Mouse (Mus musculus) kidney, embryonic 14.5 days (tissue): ENCODE measurements at regions not wholly inside any gene's neighbourhood (a gene's known extent, or its start where the extent isn't known, plus 50 kb on each side); places are given as distances from the start of the nearest gene placed in this dataset.
A peak's percentile ranks its signal among the peaks of the same experiment; 100 is the strongest.

Experiments used
- ATAC-seq: fragments of 200-750 bp; cut with Nextera tagmentation; 2 replicates; pipeline ENCODE4 v1.8.0; 2017; ENCODE audit warnings: moderate number of reproducible peaks, mild to moderate bottlenecking, moderate TSS enrichment, moderate library complexity; ENCODE audit not compliant: low FRiP score, low TSS enrichment
- H3K27ac ChIP-seq: fragments of 300-500 bp; sonication (generic); 2 replicates; pipeline ENCODE4 v1.5.1; 2014; ENCODE audit warnings: low read depth, mild to moderate bottlenecking, low read length, moderate library complexity, mixed read lengths
- H3K27me3 ChIP-seq: fragments of 300-500 bp; sonication (generic); 2 replicates; pipeline ENCODE4 v1.6.1; 2014; ENCODE audit warnings: mild to moderate bottlenecking, low read length; ENCODE audit not compliant: control insufficient read depth, insufficient read depth
- H3K36me3 ChIP-seq: fragments of 300-500 bp; sonication (generic); 2 replicates; pipeline ENCODE4 v1.6.1; 2014; ENCODE audit warnings: low read length, mixed read lengths; ENCODE audit not compliant: control insufficient read depth, insufficient read depth
- H3K4me1 ChIP-seq: fragments of 300-500 bp; sonication (generic); 2 replicates; pipeline ENCODE4 v1.6.1; 2014; ENCODE audit warnings: low read length, mixed read lengths; ENCODE audit not compliant: control insufficient read depth, insufficient read depth
- H3K4me2 ChIP-seq: fragments of 300-500 bp; sonication (generic); replicated peaks from 2 replicates; pipeline ENCODE4 v1.6.1; 2014; ENCODE audit warnings: low read depth, mild to moderate bottlenecking, low read length
- H3K4me3 ChIP-seq: fragments of 300-500 bp; sonication (generic); 2 replicates; pipeline ENCODE4 v1.5.1; 2014; ENCODE audit warnings: mild to moderate bottlenecking, low read length
- H3K9ac ChIP-seq: fragments of 300-500 bp; sonication (generic); 2 replicates; pipeline ENCODE4 v1.6.1; 2014; ENCODE audit warnings: low read depth, mild to moderate bottlenecking, low read length, moderate library complexity
- H3K9me3 ChIP-seq: fragments of 300-500 bp; sonication (generic); 2 replicates; pipeline ENCODE4 v1.6.1; 2016; ENCODE audit warnings: low read length; ENCODE audit not compliant: control insufficient read depth
- WGBS: fragments of 180-500 bp; shearing (Covaris S2); extraction: QIAGEN DNeasy Blood & Tissue Kit; methylation state at CpG from one replicate; pipeline ENCODE4 v1.1.7; 2014; 5-methylcytosine and 5-hydroxymethylcytosine counted together

DNA sequence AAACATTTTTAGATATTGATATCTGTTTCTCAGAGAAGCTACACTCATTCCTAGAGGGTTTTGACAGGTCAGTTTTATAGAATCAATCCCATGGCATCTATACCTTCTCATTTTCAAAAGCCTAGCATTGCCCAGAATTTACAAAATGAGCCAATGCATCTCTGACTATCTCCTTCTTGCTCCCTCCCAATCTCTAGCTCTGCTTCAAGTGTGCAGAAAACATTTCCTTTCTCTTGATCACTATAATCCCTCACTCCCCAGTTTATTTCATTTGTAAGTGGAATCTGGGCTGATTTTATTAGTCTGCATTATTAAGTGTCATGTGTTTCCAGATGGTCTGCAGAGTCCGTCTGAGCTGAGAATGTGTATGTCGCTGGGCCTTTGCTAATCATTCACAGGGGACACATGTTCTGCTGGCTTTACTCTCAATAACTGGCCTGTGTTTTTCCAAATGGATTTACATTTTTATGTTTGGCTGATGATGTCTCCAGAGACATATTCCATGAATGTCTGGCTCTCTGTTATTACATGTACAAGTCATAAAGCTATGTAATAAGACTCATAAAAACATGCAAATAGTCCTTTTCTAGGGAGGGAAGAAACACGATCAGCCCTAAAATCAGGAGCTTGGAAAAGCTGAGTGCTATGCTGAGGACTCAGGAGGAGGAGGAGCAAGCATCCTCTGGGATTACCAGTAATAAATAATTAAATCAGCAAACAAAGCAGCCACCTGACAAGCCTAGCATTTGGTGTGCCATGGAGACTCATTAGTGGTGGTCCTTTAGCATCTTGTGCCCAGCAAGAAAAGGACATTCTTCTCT is 366.0 kb upstream of the Apob start:
- WGBS: 46% methylated on average over 3 of the region's 3 CpGs
- Histone ChIP-seq H3K4me2 (no peak overlapping the region), H3K4me1 (no peaks in the 10 kb centered on the region), H3K27me3 (no peaks in the 10 kb centered on the region), H3K36me3 (no peaks in the 10 kb centered on the region), H3K9me3 (no peaks in the 10 kb centered on the region), H3K27ac (no peak overlapping the region), H3K4me3 (no peak overlapping the region), H3K9ac (no peak overlapping the region)
- ATAC-seq: no peak

DNA sequence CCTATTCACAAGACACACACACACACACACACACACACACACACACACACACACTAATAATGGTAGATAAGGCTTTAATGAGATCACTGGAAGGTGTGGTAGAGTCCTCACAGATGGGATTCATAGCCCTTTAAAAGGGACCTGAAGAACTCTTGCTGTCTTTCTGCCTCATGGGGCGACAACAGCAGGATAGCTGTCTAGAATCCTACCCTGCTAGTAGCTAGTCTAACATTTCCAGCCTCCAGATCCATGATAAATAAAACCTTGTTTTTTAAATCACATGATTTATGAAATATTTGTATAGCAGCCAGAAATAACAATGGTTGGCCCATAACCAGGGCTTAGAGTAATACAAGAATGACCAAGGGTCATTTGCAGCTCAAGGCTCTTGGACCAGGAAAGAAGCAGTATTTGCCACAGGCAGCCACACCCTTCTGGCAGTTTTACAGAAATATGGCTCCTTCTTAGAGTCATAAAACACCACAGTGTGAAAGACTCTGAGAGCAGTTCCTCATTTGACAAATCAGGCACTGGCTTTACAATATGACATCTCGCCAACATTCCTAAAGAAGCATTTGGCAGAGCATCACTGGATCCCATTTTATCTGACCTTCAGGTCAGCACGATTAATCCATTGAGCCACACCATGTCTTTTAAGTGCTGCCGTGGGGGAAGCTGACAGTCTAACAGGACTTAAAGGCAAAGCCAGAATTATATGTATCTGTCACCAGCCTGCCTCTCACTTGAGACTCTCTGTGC is 340.9 kb upstream of the Apob start:
- Histone ChIP-seq H3K9me3 (no peaks in the 10 kb centered on the region), H3K4me3 (no peak overlapping the region), H3K4me1 (no peaks in the 10 kb centered on the region), H3K36me3 (no peaks in the 10 kb centered on the region), H3K27ac (no peak overlapping the region), H3K4me2 (no peak overlapping the region), H3K27me3 (no peaks in the 10 kb centered on the region), H3K9ac (no peak overlapping the region)
- peak; percentile 66; the same call in 1 of the 2 replicates for ATAC-seq
- 44% methylated on average over 4 of the region's 4 CpGs for WGBS

GRCm38 (mm10) chr12:7637629-7638028 is 339.8 kb upstream of the Apob start:
- no peaks in the 10 kb centered on the region for H3K27me3 ChIP-seq
- H3K27ac ChIP-seq: no peak overlapping the region
- no peak overlapping the region for H3K4me2 ChIP-seq
- H3K9me3 ChIP-seq: no peaks in the 10 kb centered on the region
- H3K36me3 ChIP-seq: no peaks in the 10 kb centered on the region
- H3K9ac ChIP-seq: no peak overlapping the region
- no peak for ATAC-seq
- no peak overlapping the region for H3K4me3 ChIP-seq
- H3K4me1 ChIP-seq: no peaks in the 10 kb centered on the region
- 47% methylated on average over 4 of the region's 4 CpGs for WGBS

DNA sequence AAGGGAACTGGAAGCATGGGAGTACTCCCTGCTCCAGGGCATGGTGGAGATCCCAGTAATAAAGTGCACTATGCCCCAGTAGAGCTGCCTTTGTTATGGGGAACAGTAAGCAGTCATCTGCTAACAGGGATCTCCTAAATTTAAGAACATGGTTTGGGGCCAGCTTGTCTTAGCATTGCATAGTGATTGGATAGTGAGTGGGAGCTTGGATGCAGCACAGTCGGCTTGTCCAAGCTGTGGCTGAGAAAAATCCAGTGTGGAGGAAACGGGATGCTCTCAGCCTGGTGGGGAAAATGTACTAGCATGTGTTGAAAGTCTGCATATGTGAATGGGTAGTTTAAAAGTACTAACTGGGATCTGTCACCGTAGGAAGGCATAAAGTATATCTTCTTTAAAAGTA is 326.6 kb upstream of the Apob start:
- no peak overlapping the region for H3K4me3 ChIP-seq
- H3K27ac ChIP-seq: no peak overlapping the region
- no peak for ATAC-seq
- 85% methylated on average over 3 of the region's 3 CpGs for WGBS
- H3K9ac ChIP-seq: no peak overlapping the region
- H3K36me3 ChIP-seq: no peaks in the 10 kb centered on the region
- no peaks in the 10 kb centered on the region for H3K27me3 ChIP-seq
- no peak overlapping the region for H3K4me2 ChIP-seq
- H3K9me3 ChIP-seq: no peaks in the 10 kb centered on the region
- no peaks in the 10 kb centered on the region for H3K4me1 ChIP-seq

- WGBS: 51% methylated on average over 3 of the region's 3 CpGs
- Histone ChIP-seq H3K4me1 (no peaks in the 10 kb centered on the region), H3K4me2 (no peak overlapping the region), H3K27ac (no peak overlapping the region), H3K4me3 (no peak overlapping the region), H3K36me3 (no peaks in the 10 kb centered on the region), H3K9ac (no peak overlapping the region), H3K9me3 (no peaks in the 10 kb centered on the region), H3K27me3 (no peaks in the 10 kb centered on the region)
- no peak for ATAC-seq
Observed at GRCm38 (mm10) chr12:7662027-7662426, 315.4 kb upstream of the Apob start.

GRCm38 (mm10) chr12:7670114-7670513 is 307.3 kb upstream of the Apob start:
- peak; percentile 55 for ATAC-seq
- WGBS: 60% methylated on average over 3 of the region's 3 CpGs

DNA sequence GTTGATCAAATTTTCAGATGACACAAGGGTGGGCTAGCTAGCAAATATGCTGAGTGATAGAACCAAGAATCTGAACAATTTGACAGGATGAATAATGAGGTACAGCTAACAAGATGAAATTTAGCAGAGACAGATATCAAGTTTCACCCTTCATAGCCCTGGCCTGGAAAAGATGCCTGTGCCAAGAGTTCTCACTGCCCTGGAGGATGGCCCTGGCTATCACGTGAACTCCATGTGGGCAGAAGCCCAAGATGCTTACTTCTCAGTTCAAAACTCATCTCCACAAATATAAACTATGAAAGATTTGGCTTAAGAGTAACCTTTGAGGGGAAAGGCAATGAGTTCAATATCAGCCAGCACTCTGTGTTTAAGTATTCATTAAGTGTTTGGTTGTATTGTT is 306.9 kb upstream of the Apob start:
- Histone ChIP-seq H3K36me3 (no peaks in the 10 kb centered on the region), H3K9me3 (no peaks in the 10 kb centered on the region), H3K4me3 (no peak overlapping the region), H3K4me2 (no peak overlapping the region), H3K4me1 (no peaks in the 10 kb centered on the region), H3K27ac (no peak overlapping the region), H3K27me3 (no peaks in the 10 kb centered on the region), H3K9ac (no peak overlapping the region)
- WGBS: 24% methylated on average over 1 of the region's 1 CpGs
- ATAC-seq: no peak; the same call in 1 of the 2 replicates

More at GRCm38 (mm10) chr12:7670114-7670513, 307.3 kb upstream of the Apob start:
- no peaks in the 10 kb centered on the region for H3K36me3 ChIP-seq
- no peak overlapping the region for H3K4me3 ChIP-seq
- H3K4me2 ChIP-seq: no peak overlapping the region
- H3K4me1 ChIP-seq: no peaks in the 10 kb centered on the region
- H3K9me3 ChIP-seq: no peaks in the 10 kb centered on the region
- no peak overlapping the region for H3K9ac ChIP-seq
- no peak overlapping the region for H3K27ac ChIP-seq
- no peaks in the 10 kb centered on the region for H3K27me3 ChIP-seq

DNA sequence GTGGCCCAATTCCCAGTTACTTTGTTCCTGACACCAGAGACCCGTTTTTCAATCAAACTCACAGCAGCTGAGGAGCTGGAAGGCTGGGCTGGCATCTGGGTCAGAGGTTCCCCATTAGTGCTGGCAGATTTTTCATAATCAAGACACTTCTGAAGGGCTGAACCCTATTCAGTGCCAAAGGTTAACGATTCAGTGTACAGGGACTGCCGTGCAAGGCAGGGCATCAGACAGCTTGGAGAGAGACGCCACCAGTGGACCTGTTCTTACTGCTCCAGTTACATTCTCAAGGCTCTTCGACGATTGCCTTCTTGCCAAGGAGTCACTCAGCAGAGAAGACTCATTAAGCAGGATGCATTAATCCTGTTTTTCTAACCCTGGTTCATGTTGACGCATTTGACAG is 285.5 kb upstream of the Apob start:
- peak; percentile 35; the same call in 1 of the 2 replicates for ATAC-seq
- no peaks in the 10 kb centered on the region for H3K9me3 ChIP-seq
- H3K4me1 ChIP-seq: no peaks in the 10 kb centered on the region
- no peaks in the 10 kb centered on the region for H3K27me3 ChIP-seq
- H3K4me3 ChIP-seq: no peak overlapping the region
- no peak overlapping the region for H3K27ac ChIP-seq
- no peaks in the 10 kb centered on the region for H3K36me3 ChIP-seq
- no peak overlapping the region for H3K4me2 ChIP-seq
- WGBS: 32% methylated on average over 7 of the region's 7 CpGs
- H3K9ac ChIP-seq: no peak overlapping the region

- Histone ChIP-seq H3K4me1 (no peaks in the 10 kb centered on the region), H3K36me3 (no peaks in the 10 kb centered on the region), H3K4me2 (no peak overlapping the region), H3K27ac (no peak overlapping the region), H3K4me3 (no peak overlapping the region), H3K9ac (no peak overlapping the region), H3K27me3 (no peaks in the 10 kb centered on the region), H3K9me3 (no peaks in the 10 kb centered on the region)
- ATAC-seq: no peak
- 85% methylated on average over 8 of the region's 8 CpGs for WGBS
Observed at GRCm38 (mm10) chr12:7698324-7698944, 279.0 kb upstream of the Apob start.
